Mouse (Mus musculus) heart, postnatal 14 days (tissue): ENCODE results near the gene Gm5798. TPM values are rescaled to one million over a fixed set of nuclear protein-coding genes. Genes with fewer than 3 reads are reported as not detected.
"Not testable (repeated sequence)": the region's sequence is repeated elsewhere in the genome, so short reads cannot be mapped to it uniquely, and the experiment has no call there.

Experiments used
- DNase-seq, 2 experiments: peaks; one replicate each; pipeline ENCODE4 v3.0.0; 2021 to 2022
- intact Hi-C: fragments of 180-260 bp; cut with DNase I; formaldehyde crosslinking; loops from one replicate; pipeline ENCODE4 v1.15.1; 2025
- long read RNA-seq, 2 experiments: library from polyadenylated mRNA; stranded (forward); transcript quantifications; one replicate each; pipeline ENCODE4 v2.0.0; 2021
- total RNA-seq, 2 experiments: library from RNA; stranded (reverse); gene quantifications; 2 replicates each; pipeline ENCODE4 v1.2.3; 2021

Gm5798 gene
- not detected for total RNA-seq
- long read RNA-seq, experiment 1, result 0 reads
- long read RNA-seq, experiment 2, result 0 reads

DNA sequence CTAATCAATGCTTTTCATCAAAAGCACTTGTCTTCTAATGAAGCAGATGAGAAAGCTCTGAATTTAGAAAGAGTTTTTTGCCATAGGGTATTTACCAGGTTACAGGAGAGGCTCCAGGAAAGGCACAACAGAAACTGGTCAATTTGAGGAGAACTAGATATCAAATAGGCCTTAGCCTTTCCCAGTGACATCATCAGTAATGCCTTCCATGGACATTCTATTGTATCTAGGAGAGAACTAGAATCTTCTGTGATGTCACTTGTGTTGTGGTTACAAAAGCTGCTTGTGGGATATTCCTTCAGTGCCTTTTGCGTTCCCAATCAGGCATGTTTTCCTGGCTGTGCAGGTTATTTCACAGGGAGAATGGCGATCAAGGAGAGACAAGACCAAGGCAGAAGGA lies at the start of gene Gm5798:
Gene Gm5798, plus strand, starts transcription at position 301 of the 400 bp plus-strand sequence.
- intact Hi-C loops, DNase-seq: not testable (repeated sequence)

GRCm38 (mm10) chr14:41386279-41386678 lies 37.9 kb downstream of the Gm5798 start, which contains the start of gene Gm7945:
TSS of gene Gm7945 (minus strand) at chr14:41386379.
- DNase-seq, intact Hi-C loops: not testable (repeated sequence)

Other genes starting within 250 kb of the Gm5798 start
- under 1 TPM in 1 of 2 experiments, not detected in 1; 0.15 TPM for gene Mat1a, start 243.6 kb upstream of the Gm5798 start, total RNA-seq
- gene Sftpa1, start 216.8 kb upstream of the Gm5798 start, total RNA-seq, result 1 to 10 TPM in 1 of 2 experiments, not detected in 1; 3.4 TPM
- not detected for gene Mbl1, start 197.2 kb upstream of the Gm5798 start, total RNA-seq
- under 1 TPM in 1 of 2 experiments, not detected in 1; 0.86 TPM for gene Sftpd, start 163.5 kb upstream of the Gm5798 start, total RNA-seq
- gene Gm2832, start 69.8 kb upstream of the Gm5798 start, total RNA-seq, result not detected
- gene Gm7945, start 37.8 kb downstream of the Gm5798 start, total RNA-seq, result not detected
- not detected for gene Gm6482, start 59.7 kb downstream of the Gm5798 start, total RNA-seq
- not detected for gene Gm7954, start 104.9 kb downstream of the Gm5798 start, total RNA-seq
- not detected for gene Gm3486, start 140.9 kb downstream of the Gm5798 start, total RNA-seq
- not detected for gene Gm7970, start 207.0 kb downstream of the Gm5798 start, total RNA-seq
- not detected for gene 1700049E17Rik2, start 224.6 kb downstream of the Gm5798 start, total RNA-seq